Mouse (Mus musculus) heart, adult 8-10 months (tissue): ENCODE data around the gene E330021D16Rik. TPM values are rescaled to one million over a fixed set of nuclear protein-coding genes. Genes with fewer than 3 reads are reported as not detected.
"Not testable (repeated sequence)": the region's sequence is repeated elsewhere in the genome, so short reads cannot be mapped to it uniquely, and the experiment has no call there.

ENCODE experiments used
- DNase-seq: peaks from one replicate; pipeline ENCODE4 v3.0.0; 2022; ENCODE audit warnings: low spot score
- total RNA-seq, 4 experiments: library from RNA; stranded (reverse); gene quantifications; 2 replicates each; pipeline ENCODE4 v1.2.4; 2022

The E330021D16Rik gene
- total RNA-seq = not detected

DNA sequence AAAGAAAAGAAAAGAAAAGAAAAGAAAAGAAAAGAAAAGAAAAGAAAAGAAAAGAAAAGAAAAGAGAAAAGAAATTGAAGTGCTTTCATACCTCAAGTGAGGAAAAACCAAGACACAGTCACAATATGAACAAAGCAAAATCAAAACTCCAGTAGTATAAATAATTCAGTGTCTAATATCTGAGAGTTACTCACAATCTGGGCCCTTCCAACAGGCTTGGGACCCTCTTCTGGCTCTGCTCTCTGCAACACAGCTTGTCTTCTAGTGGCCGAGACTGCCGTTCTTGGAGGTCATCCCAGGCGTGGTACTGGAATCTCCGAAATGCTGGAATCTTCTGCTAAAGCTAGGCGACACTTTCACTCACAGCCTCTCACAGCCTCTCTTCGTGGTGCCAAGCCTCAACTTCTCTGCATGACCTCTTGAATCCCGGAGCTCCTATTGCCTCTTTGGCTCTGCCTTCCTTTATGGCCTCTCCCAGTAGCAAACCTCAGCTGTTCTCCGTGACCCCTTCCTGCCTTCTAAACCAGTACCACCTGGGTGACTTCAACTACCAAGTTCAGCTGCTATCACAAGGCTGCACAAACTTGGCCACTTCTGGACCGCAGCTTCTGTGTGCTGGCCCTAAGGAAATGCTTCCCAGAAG is at the start of gene E330021D16Rik:
Gene E330021D16Rik (minus strand): TSS at position 437 of the 643 bp plus-strand sequence.
- no peak for DNase-seq

DNA sequence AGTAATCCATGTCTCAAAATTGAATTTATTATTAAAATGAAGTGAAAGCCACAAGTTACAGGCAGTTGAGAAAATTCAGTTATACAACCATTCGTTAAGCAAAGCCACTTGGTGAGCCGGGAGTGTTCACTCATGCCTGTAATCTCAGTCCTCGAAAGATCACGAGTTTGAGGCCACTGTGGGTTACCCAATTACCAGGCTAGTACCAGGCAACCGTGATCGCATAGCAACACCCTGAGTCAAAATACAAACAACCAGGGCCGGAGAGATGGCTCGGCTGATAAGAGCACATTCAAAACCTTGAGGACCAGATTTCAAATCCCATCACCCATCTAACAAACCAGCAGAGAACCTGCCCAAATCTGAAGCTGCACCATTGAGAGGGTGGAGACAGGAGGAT is 49.7 kb upstream of the E330021D16Rik start:
- no peak for DNase-seq

DNA sequence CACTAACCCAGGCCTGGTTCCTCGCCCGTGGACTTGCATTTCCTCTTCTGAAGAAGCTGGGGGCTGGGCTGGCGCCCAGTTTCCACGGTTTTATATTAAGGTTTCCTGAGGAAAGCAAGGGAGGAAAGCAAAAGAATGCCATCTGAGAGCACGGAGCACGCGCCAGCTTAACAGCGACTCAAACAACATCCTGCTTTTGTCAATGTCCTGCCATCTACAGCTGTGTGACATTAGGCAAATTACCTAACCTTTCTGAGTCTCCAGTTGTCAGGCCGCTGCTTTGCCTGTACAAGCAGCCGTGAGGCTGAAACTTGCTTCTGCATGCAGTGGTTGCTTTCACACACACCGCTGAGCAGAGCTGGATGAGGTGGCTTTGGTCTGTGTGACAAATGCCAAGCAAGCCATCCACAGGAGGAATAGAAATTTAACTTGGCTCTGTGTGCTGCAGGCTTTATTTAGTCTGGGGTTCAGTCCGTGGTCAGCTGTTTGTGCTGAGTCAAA is 48.8 kb upstream of the E330021D16Rik start:
- DNase-seq = peak; percentile 21

DNA sequence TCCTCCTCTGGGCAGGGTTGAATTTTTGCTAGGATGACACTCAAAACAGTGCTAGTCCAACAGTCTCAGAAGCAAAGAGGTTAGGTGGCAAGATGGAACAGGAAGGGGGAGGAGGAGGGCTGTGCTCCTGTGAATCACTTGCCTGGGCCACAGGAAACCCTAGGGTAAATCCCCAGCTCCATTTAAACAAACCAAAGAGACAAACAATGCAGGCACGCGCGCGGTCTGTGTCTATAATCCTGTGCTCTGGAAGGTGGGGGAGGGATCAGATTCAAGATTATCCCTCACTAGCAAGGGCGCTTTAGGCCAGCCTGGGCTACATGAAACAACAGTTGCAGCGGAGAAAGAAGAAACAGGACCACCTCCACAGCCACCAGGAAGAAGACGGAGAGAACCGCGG is 48.1 kb upstream of the E330021D16Rik start:
- DNase-seq = no peak

DNA sequence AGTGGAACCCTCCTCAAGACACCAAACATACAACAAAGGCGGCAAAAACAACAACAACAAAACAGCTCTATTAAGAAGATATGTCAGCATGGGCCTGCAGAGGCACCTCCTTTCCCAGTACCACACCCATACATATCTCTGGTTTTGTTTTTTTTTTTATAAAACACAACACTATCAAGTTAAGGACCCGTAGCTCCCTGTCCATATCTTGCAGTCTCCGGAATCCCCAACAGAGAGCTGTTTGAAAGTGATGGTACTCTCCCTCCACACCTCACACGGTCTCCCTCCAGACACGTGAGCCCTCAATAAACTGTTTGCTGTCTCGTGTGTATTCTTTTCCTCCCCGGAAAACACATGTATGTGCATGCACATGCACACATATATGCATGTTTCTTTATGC is 43.8 kb upstream of the E330021D16Rik start:
- no peak for DNase-seq

DNA sequence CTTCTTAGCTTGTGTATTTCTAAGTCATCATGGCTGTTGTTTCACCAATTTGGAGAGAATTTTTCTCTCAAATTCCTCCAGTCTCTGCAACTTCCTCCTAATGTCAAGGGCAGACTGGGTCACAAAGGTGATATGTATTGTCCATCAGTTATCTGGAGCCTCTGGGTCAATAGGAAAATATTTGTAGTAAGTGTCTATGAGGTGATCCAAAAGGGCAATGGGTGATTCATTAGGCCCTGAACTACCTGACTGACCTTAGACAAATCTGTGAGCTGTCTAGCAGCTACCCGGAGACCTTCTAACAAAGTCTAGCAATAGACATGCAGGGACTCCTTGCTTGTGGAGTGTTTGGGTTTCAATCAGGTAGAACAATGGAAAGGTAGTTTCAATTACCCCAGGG is 40.9 kb upstream of the E330021D16Rik start:
- DNase-seq = no peak

DNA sequence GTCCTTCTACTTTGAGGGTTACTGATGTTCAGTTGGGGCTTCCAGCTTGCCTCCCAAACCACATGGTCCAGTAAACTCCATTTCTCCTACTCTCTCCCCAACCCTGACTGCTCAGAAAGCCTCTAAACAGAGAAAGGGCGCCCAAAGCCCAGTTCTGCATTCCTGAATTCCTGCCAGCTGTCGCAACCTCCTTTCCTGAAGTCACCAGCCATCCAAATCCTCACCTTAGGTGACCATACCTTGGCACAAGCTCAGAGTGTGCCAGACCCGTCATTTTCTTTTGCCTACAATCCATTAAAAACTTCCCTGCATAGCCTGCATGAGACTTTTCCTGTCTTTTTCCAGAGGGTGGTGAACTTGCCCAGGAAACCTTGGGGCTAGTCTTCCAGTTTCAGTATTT is 40.3 kb upstream of the E330021D16Rik start:
- no peak for DNase-seq

DNA sequence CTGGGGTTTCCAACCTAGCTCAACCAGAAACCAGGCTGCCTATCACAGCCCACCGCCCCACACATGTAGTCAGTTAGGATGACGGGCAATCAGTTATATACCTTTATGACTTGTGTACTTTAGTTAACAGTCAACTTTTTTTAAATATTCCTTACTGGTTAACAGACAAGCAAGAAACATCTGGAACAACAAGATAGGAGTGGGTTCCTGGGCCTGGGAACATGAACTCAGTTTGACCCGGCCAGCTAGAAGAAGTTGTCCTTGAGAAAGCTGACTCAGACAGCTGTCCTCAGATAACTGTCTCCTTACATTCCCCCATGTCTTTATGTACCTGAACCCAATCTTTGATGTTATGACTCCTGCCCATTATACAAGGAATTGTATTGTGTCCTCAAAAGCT is 37.3 kb upstream of the E330021D16Rik start:
- DNase-seq = no peak

DNA sequence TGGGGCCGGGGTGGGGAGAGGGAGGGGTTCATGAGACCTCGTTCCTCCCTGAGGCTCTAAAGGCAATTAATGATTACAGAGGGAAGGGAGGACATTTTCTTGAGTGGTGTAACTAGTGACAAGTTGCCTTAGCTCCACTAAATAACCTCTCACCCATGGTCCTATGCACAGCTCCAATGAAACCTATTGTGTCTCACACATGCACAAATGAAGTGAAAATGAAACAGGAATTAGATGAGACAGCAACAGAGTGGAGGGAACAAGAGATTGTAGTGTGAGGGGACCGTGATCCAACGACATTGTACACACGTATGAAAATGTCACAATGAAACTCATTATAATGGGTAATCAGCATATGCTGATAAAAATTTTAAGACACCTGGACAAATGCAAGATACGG is 35.5 kb upstream of the E330021D16Rik start:
- DNase-seq = no peak

DNA sequence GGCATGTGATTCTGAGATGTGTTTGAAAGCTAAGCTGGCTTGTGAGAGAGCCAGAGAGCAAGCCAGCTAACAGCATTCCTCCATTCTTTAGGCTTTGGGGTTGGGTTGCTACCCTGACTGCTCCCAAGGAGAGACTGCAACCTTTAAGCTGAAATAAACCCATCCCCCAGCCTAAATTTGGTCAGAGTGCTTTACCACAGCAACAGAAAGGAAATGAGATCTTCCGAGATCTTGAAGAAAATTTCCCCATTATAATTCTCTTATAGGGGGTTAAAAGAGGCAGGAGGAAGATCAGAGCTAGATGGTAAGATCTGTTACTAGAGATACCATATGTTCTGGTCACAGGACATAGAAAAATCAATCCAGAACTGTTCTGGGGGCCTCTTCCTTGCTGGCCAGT is 34.6 kb upstream of the E330021D16Rik start:
- DNase-seq = no peak

DNA sequence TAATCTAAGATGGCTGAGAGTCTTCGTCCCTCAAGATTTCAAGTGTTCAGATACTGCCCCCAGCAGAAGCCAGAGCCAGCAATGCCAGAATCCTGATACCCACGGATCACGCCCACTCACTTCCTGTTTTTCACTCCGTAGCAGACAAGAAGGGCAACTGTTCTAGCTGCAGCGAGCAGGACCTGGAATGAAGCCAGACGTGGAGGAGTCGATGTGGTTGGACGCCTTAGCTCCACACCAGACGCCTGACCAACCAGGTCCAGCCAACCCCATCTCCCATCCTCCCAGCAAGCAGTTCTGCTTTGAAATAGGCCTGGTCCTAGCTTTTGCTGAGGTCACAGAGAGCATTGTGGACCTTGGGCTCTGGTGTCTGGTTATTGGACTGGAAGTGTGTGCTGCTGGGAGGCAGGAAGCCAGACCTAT is 33.9 kb upstream of the E330021D16Rik start:
- DNase-seq = peak; percentile 49

DNA sequence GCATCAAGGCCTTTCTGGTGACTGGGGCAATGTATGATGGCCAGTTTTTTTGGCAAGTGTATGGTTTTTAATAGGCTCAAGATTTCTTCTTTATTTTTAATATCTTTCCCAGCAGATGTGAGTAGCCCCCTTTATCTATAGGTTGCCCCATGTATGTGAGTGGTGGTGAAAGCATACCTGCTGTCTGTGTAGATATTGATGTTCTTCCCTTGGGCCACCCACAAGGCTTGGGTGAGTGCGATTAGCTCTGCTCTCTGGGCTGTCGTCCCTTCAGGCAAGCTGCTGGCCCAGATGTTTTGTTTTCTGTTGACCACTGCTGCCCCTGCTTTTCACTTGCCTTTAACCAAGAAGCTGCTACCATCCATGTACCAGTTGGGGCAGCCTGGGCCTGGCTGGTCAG is 23.8 kb upstream of the E330021D16Rik start:
- not testable (repeated sequence) for DNase-seq

DNA sequence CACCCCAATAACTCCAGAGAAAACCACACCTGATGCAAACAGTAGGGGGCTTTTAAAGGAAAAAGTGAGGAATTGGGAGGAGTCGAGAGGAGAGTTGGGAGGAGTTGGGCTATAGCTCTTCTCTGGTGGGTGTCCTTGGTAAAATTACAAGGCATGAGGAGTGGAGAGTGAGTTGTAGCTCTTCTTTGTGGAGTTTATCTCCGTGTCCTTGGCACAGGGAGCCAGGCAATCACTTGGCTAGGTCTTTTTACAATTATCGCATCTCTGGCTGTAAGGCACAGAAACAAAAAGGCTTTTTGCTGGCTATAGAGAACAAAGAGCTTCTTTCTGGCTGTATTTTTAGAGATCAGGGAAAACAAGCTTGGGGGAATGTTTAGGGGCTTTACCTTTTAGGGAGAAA is 20.8 kb upstream of the E330021D16Rik start:
- DNase-seq = not testable (repeated sequence)

DNA sequence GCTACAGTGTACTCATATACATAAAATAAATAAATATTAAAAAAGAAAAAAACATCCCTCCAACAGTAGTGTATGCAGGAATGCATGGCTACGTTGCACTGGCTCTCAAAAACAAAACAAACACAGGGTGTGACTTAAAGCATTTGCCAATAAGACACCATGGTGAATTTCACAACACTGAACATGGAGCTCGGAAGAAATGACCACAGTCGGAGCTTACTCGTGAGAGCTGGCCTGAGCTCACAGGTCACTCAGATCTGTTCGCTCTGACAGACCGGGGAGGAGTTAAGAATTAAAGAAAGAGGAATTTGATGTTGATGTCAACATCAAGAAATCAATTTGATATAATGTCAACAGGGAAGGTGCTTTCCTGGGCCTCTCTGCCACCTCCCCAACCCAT is 18.2 kb upstream of the E330021D16Rik start:
- no peak for DNase-seq

DNA sequence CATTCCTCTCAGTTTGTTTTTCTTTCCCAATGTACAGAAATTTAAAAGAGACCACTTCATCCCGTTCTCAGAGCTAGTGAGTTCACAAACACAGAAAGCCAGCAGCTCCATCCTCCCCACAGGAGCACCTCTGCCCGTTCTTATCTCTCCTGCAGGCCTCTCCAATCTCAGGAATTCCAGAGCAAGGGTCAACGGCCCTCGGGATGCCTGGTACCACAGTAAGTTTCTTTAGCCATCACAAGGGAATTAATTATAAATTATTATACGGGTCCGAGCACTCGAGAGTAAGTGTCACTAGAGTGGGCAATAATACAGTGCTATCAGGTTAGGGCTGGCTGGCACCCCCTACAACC is 16.5 kb upstream of the E330021D16Rik start:
- no peak for DNase-seq

DNA sequence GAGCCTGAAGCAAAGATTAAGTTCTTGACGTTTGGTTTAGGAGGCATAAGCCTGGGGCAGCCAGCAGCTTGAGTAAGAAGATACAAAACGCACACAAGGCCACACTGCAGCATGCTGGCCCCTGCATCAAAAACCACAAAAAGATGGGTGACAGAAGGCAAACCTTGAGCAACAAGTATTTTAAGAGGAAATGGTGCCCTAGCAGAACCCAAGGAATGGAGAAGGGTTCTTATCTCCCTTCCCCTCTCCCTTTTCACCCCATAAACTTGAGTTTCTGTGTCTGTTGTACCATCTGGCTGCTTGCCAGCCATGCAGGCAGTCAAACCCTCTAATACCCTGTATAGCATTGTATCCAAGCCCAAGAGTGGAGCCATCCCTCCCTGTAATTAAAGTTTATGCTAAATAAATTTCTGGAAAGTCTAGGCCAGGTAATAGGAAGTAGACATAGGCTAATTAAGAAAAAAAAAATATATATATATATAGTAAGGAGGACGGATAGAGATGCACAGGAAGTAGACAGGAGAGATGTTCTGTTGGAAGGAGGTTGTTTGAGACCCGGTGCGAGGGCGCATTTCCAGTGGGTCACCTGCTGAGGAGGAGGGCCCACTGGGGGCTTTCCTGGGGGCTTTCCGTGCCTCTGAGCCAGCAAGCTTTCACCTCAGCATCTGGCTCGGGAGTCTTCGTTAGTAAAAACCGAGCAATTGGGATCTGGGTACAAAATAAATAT is 16.0 kb upstream of the E330021D16Rik start:
- no peak for DNase-seq

DNA sequence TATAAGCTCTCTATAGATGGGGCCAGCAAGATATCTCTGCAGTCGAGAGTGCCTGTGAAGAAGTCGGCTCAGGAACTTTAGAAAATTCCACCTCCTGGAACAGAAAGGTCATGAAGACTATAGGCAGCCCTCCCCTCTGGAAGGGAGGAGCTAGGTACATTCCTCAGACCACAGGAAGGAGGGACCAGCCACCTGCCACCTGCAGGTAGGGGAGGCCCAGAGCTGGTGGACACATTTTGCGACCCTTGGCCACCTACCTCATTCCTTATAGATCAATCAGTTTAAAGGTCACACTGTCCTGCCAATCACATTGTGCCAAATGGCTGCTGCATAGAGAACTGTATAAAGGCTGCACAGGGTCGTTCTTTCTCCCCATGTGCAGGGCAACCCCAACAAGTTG is 14.1 kb upstream of the E330021D16Rik start:
- no peak for DNase-seq

DNA sequence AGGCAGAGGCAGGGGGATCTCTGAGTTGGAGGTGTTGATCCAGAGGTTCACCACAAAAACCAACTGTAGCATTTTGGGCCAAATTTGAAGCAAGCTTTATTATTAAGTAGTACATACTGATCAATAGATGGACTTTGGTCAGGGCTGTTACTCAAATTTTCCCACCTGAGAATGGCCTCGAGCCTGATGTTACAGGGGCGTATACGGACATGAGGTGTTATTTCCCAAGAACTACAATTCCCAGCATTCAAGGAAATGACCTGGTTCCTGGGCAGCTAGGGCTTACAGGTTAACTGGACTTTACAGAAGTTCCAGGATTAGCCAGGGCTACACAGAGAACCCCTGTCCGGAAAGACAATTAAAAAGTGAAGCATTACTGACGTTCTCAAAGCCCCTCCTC is 13.0 kb upstream of the E330021D16Rik start:
- DNase-seq = no peak

DNA sequence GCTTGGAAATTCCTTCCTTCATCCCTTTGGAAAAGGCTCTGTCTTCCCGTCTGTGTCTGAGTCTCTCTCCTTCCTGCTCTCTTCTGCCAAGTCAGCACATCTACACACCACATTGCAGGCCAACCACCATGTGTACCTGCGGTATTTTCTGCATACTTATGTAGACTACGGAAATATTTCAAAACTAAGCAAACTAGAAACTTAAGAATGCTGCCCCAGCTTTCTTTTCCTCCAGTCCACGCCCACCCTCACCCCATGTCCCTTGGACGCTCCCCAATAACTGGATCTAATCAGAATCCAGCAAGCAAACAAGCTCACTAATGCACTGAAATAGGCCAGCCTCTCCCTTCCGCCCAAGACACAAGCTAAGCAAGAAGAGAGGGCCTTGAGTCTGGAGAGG is 11.9 kb upstream of the E330021D16Rik start:
- DNase-seq = no peak

DNA sequence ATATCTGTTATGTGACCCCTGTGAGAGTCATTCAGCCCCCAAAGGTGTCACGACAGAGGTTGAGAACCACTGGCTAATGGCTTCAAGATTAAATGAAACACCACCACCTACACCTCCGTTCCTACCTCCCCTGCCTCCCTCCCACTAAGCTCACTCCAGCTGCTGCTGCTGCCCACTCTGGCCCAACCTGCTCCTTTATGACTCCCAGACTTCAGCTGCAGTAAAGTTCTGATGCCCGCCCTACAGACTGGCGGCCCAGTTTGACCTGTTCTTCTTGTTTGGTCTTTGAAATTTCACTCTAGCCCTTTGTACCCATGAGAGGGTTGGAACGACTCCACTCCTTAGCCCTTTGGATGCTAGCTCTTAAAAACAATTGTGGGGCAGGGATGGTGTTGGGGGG is 10.6 kb upstream of the E330021D16Rik start:
- DNase-seq = no peak

DNA sequence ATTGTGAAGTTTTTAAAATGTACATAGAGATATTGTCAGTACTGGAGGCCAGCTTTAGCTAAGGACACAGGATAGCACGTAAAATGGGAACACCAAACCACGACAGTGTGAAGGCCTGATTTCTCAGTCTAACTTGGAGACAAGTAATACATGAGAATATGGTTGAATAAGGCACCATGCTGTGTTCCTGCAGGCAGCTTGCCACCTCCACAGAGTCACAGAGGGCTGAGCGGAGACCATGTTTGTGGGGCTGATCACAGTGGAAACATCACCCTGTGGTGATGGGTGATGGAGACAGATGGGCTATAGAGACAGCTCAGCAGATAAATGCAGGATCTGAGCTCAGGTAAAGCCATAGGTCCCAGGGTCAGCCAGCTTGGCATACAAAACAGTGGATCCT is 8.8 kb upstream of the E330021D16Rik start:
- DNase-seq = no peak

DNA sequence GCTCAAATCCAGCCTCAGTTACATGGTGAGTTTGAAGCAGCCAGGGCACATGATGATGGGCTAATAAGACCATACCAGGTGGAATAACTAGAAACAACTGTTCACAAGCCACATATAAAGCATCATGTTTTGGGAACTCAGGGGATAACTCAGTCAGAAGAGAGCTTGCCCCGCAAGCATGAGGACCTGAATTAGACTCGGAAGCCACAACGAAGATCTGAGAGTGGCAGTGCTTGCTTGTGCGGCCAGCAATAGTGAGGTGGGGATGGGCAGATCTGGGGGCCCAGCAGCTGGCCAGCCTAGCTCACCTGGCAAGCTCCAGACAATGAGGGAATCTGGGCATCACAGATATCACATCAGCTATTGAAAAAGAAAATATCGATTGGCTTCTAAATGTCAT is 7.8 kb upstream of the E330021D16Rik start:
- DNase-seq = no peak

DNA sequence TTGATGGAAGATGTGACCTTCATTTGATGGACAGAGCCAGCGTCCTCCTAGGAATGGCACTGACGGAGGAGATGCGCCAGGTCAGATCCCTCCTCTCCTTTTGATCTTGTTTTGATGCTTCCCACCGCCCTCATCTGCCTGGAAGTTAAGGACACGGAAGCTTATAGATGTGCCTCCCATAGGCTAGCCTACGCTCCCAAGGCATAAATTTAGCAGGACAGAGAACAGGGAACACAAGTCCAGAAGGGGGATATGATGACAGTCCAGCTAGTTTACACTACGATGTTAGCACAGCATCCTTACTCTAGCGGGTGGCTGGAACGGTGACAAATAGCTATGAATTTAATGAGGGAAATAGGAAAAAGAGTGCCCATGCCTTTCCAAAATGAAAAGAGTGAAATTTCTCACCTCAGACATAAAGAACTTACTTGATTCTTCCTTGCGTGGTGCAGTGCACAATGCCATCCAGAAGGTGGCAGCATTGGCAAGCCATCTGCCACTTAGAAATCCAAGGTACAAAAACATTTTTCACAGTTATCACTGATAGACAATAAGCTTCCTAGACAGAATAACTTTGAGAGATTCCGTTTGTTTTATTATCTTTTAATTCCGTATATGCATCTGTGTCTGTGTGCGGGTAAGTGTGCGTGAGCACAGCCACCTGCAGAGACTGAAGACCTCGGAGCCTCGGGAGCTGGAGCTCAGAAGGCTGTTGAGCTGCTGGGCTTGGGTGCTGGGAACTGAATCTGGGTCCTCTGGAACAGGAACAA is 6.9 kb upstream of the E330021D16Rik start:
- DNase-seq = peak; percentile 54
